Mouse (Mus musculus) kidney, adult 2 months (tissue): ENCODE data around the gene Slco4a1.

Experiments used
- CTCF ChIP-seq: fragments of 200-500 bp; conservative IDR thresholded peaks from 2 replicates; pipeline ENCODE4 v1.5.1; 2011; ENCODE audit warnings: low read depth, mild to moderate bottlenecking, control low read depth, low read length, moderate library complexity, mixed read lengths; ENCODE audit not compliant: insufficient read depth, insufficient read length
- POLR2A ChIP-seq: fragments of 200-500 bp; IDR thresholded peaks from one replicate; pipeline ENCODE4 v1.6.1; 2011; ENCODE audit warnings: low read depth, low read length, control low read depth

GRCm38 (mm10) chr2:180510867-180511266 lies 54.8 kb downstream of the Slco4a1 start:
- TF ChIP-seq POLR2A (no peak), CTCF (no peak)
